Mouse (Mus musculus) small intestine, adult 2 months (tissue): Measurements from ENCODE around the gene Gemin7. TPM values are rescaled to one million over a fixed set of nuclear protein-coding genes. Genes with fewer than 3 reads are reported as not detected.

Experiments
- H3K27ac ChIP-seq: fragments of 200-500 bp; 2 replicates; pipeline ENCODE4 v1.5.1; 2012; ENCODE audit warnings: low read depth, low read length, control low read depth, inconsistent platforms; ENCODE audit not compliant: insufficient read depth
- H3K27me3 ChIP-seq: fragments of 200-500 bp; 2 replicates; pipeline ENCODE4 v1.6.1; 2012; ENCODE audit warnings: mild to moderate bottlenecking, moderate library complexity, low read length, inconsistent platforms; ENCODE audit not compliant: control insufficient read depth, insufficient read depth
- H3K36me3 ChIP-seq: fragments of 200-500 bp; 2 replicates; pipeline ENCODE4 v1.6.1; 2012; ENCODE audit warnings: mild to moderate bottlenecking, low read length, control low read depth, inconsistent platforms; ENCODE audit not compliant: control insufficient read depth, insufficient read depth
- H3K4me1 ChIP-seq: fragments of 200-500 bp; 2 replicates; pipeline ENCODE4 v1.6.1; 2012; ENCODE audit warnings: low read length, inconsistent platforms, mixed read lengths; ENCODE audit not compliant: control insufficient read depth, insufficient read depth, insufficient read length
- H3K4me3 ChIP-seq: fragments of 200-500 bp; 2 replicates; pipeline ENCODE4 v1.5.1; 2012; ENCODE audit warnings: low read depth, mild to moderate bottlenecking, control low read depth, inconsistent platforms, low read length, moderate library complexity
- CTCF ChIP-seq: fragments of 200-500 bp; IDR thresholded peaks from 2 replicates; pipeline ENCODE4 v1.5.1; 2012; ENCODE audit warnings: low read depth, mild to moderate bottlenecking, control low read depth, inconsistent platforms, low read length, moderate library complexity, mixed read lengths; ENCODE audit not compliant: insufficient replicate concordance, insufficient read length; ENCODE audit errors: extremely low read depth
- POLR2A ChIP-seq: fragments of 200-500 bp; IDR thresholded peaks from 2 replicates; pipeline ENCODE4 v1.6.1; 2012; ENCODE audit warnings: low read depth, mild to moderate bottlenecking, control low read depth, inconsistent platforms, low read length, moderate library complexity
- WGBS: fragments of 180-500 bp; shearing (Covaris S2); methylation state at CpG from one replicate; pipeline ENCODE4 v1.1.7; 2018; 5-methylcytosine and 5-hydroxymethylcytosine counted together
- polyA plus RNA-seq: library from polyadenylated mRNA; depleted of rRNA; stranded (reverse); fragments of >200 nt; gene quantifications from 2 replicates; pipeline ENCODE4 v1.2.3, GENCODE M21; 2012

Gemin7 gene
- polyA plus RNA-seq, 1 experiment = 146 TPM

DNA sequence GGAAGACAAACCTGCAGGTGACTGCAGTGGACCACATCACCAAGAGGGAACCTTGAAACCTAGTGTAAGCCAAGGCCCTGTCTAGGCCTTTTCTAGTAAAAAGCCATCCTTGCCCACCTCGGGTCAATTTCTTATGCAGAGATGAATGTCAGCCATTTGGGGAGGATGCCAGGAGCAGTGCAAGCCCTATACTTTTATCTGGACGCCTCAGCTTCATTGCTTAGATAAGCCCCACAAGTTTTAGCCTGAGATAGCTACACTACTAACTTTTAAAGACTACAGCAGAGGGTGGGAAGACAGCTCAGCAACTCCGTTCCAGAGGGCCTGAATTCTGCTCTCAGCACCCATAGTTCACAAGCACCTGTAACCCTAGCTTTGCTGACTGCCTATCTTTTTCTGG is 13.5 kb downstream of the Gemin7 start:
- no peaks in the 10 kb centered on the region for H3K27me3 ChIP-seq
- TF ChIP-seq POLR2A (no peak), CTCF (no peak)
- H3K4me1 ChIP-seq = peaks cover 21% of the 10 kb centered on the region
- H3K4me3 ChIP-seq = no peak overlapping the region
- 79% methylated on average over 3 of the region's 3 CpGs for WGBS
- H3K36me3 ChIP-seq = peaks cover 12% of the 10 kb centered on the region
- no peak overlapping the region for H3K27ac ChIP-seq

- peaks cover 29% of the 10 kb centered on the region for H3K4me1 ChIP-seq
- H3K27ac ChIP-seq = peak within 1 kb of the TSS; percentile 95
- no peaks in the 10 kb centered on the region for H3K27me3 ChIP-seq
- peak within 1 kb of the TSS; percentile 91 for H3K4me3 ChIP-seq
- TF ChIP-seq POLR2A = no peak
- peak; percentile 16; the same call in 1 of the 2 replicates for TF ChIP-seq CTCF
- peaks cover 12% of the 10 kb centered on the region for H3K36me3 ChIP-seq
- 2% methylated on average over 19 of the region's 19 CpGs for WGBS
Observed at GRCm38 (mm10) chr7:19562643-19563410, 14.6 kb downstream of the Gemin7 start, which contains the start of gene Ppp1r37. Gene Ppp1r37, minus strand, starts transcription at chr7:19563076.

DNA sequence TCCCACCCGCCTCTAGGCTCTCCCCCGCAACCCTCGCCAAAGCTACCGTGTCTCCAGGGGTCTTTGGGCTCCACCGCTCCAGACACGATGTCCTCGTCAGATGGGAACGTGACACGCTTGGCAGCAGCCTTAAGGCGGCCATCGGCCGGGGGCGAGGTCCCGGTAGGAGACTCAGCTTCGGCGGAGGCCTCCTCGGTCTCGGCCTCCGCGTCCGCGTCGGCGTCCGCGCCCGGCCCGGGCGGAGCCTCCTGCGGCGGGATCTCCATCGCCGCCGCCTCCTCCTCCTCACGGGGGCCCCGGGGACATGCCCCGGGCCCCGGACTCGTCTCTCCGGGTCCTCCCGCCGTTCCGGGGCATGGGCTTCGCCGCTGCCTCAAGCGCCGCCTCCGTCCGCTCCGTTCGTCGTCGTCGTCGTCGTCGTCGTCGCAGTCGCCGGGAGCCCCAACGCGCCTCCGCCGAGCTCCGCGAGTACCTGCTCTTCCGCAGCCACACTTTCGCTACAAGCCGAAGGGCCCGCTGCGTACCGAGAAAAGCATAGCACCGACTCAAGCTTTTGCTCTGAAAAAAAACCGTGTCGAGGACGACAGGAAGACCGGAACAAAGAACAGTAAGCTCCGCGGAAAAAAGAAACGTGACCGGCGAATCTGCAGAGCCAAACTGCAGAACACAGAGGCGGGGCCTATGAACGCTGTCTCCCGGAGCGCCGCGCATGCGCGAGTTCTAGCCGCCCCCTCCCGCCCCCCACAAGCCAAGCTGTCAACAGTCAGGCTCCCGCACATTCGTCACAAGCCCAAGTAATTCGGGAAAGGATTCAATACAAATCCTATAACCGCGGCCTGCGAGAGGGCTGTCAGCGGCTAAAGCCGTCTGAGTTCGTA is 15.4 kb downstream of the Gemin7 start:
- TF ChIP-seq POLR2A (peak; percentile 38), CTCF (no peak)
- Histone ChIP-seq H3K27ac (peak overlapping the region; percentile 95), H3K4me3 (peak overlapping the region; percentile 91), H3K4me1 (peaks cover 37% of the 10 kb centered on the region), H3K36me3 (peaks cover 12% of the 10 kb centered on the region), H3K27me3 (no peaks in the 10 kb centered on the region)
- WGBS = under 1% methylated on average over 101 of the region's 102 CpGs

DNA sequence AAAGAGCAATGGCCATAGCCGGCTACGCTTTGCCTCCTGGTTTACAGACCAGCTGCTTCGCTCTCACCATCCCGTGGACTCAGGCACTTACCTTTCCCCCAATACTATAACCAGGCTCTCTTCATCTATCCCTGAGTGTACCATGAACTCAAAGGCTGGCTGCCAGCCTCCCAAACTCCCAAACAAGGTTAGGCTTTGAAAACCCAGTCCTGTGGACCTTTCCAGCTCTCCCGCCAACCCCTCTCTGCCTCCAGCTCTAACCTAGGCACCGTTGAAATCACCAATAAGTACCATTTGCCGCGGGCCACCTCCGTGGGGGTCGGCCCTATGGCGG is 16.0 kb downstream of the Gemin7 start:
- H3K4me3 ChIP-seq = peak overlapping the region; percentile 91
- H3K36me3 ChIP-seq = peaks cover 12% of the 10 kb centered on the region
- H3K27me3 ChIP-seq = no peaks in the 10 kb centered on the region
- H3K4me1 ChIP-seq = peaks cover 41% of the 10 kb centered on the region
- WGBS = under 1% methylated on average over 11 of the region's 11 CpGs
- TF ChIP-seq POLR2A = no peak
- no peak for TF ChIP-seq CTCF
- H3K27ac ChIP-seq = peak overlapping the region; percentile 95

DNA sequence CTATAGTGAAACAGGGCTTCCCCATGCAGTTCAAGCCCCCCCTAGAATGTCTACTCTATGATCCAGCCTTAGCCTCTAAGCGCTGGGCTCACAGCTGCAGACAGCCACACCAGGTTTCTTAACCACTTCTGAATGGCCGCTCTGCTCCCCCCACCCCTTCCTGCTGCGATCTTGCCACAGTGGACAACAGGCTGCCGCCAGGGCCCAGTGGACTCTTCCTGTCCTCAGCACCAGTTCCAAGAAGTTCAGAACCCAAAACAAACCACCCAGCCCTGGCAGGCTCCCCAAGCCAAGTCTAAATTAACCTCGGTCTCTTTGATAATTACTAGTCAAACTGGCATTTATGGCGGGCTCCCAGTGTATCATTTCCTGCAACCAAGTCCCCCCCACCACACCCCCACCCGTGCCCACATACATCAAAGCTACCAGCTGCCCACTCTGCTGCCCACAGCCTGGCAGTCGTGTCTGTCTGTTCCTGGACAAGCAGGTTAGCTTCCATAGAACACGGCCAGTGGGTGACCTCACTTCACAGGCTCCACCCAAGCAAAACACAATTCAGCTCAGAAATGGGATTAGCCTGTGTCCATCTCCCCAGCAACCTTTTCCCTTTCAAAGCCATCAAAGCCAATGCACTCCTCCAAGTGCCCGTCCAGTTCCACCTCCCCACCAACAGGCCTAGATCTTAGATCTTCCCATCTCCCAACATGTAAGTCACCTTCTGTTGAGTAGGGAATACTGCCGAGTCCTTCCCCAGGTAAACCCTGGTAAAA is 16.7 kb downstream of the Gemin7 start:
- 2% methylated on average over 11 of the region's 11 CpGs for WGBS
- Histone ChIP-seq H3K36me3 (peaks cover 12% of the 10 kb centered on the region), H3K4me3 (peak overlapping the region; percentile 91), H3K4me1 (peaks cover 44% of the 10 kb centered on the region), H3K27ac (peak overlapping the region; percentile 95), H3K27me3 (no peaks in the 10 kb centered on the region)
- TF ChIP-seq CTCF (no peak), POLR2A (no peak; the same call in 1 of the 2 replicates)

DNA sequence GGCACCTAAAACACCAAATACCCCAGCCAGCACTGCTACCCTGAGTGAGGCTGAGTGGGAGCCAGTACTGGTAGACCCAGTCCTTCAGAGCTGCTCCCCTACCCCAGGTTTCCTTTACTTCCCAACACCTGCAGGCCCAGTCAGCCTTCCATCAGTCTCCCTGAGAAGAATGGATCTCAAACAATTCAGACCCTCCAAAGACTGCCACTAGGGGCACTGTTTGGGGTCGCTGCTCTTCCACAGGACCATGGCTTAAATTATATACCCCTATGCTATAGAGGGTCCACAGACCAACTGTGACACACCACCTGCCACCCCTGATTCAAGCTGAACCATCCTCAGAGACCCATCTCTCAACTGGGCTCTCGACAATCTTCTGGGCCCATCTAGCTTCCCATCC is 18.4 kb downstream of the Gemin7 start:
- Histone ChIP-seq H3K4me3 (no peak overlapping the region), H3K36me3 (peaks cover 2% of the 10 kb centered on the region; the same call in 1 of the 2 replicates), H3K27ac (no peak overlapping the region), H3K4me1 (peaks cover 44% of the 10 kb centered on the region), H3K27me3 (no peaks in the 10 kb centered on the region)
- WGBS = 63% methylated on average over 2 of the region's 2 CpGs
- TF ChIP-seq CTCF = peak; percentile 49; the same call in 1 of the 2 replicates
- no peak for TF ChIP-seq POLR2A
